Mouse (Mus musculus) Patski (cell line): ENCODE data around the gene Junb. TPM values are rescaled to one million over a fixed set of nuclear protein-coding genes. Genes with fewer than 3 reads are reported as not detected.

ENCODE experiments used
- ATAC-seq: fragments of 100-300 bp; one replicate; pipeline ENCODE4 v1.8.0; 2021
- CTCF ChIA-PET: fragments of 350-600 bp; sonication (Branson Sonifier 250); formaldehyde crosslinking; loops from one replicate; lab custom pipeline; 2022; ENCODE audit warnings: inconsistent platforms; lab: Charles Lee
- POLR2A ChIA-PET: fragments of 350-600 bp; sonication (Branson Sonifier 250); formaldehyde crosslinking; loops from one replicate; lab custom pipeline; 2022; ENCODE audit warnings: antibody characterized with exemption, inconsistent platforms; lab: Charles Lee
- DNase-seq: peaks from one replicate; pipeline ENCODE4 v3.0.0-alpha.2; 2011; ENCODE audit warnings: low read depth, low spot score
- H3K27me3 ChIP-seq: fragments of 371-371 bp; one replicate; pipeline ENCODE4 v1.5.1; 2021
- CTCF ChIP-seq: fragments of 100-300 bp; IDR thresholded peaks from one replicate; pipeline ENCODE4 v1.5.1; 2021
- in situ Hi-C: fragments of 300-500 bp; cut with MboI; formaldehyde crosslinking; loops from 3 replicates; pipeline ENCODE4 v1.11.1; 2018; ENCODE audit warnings: low pct_unique_long_range_greater_than_20kb, mixed read lengths
- polyA plus RNA-seq: library from polyadenylated mRNA; unstranded; gene quantifications from one replicate; pipeline ENCODE4 v1.2.3, GENCODE M21; 2021

The Junb gene
- polyA plus RNA-seq, 1 experiment from 2014 or later: 280 TPM

GRCm38 (mm10) chr8:84935489-84935888, 43.0 kb downstream of the Junb start:
- no peak for TF ChIP-seq CTCF
- POLR2A ChIA-PET: no interaction called here
- ATAC-seq: no peak
- in situ Hi-C loops: no loop called here
- DNase-seq: no peak
- H3K27me3 ChIP-seq: peaks cover 55% of the 10 kb centered on the region
- CTCF ChIA-PET: no interaction called here

- CTCF ChIA-PET: no interaction called here
Observed at GRCm38 (mm10) chr8:84934860-84935259, 43.7 kb downstream of the Junb start.

DNA sequence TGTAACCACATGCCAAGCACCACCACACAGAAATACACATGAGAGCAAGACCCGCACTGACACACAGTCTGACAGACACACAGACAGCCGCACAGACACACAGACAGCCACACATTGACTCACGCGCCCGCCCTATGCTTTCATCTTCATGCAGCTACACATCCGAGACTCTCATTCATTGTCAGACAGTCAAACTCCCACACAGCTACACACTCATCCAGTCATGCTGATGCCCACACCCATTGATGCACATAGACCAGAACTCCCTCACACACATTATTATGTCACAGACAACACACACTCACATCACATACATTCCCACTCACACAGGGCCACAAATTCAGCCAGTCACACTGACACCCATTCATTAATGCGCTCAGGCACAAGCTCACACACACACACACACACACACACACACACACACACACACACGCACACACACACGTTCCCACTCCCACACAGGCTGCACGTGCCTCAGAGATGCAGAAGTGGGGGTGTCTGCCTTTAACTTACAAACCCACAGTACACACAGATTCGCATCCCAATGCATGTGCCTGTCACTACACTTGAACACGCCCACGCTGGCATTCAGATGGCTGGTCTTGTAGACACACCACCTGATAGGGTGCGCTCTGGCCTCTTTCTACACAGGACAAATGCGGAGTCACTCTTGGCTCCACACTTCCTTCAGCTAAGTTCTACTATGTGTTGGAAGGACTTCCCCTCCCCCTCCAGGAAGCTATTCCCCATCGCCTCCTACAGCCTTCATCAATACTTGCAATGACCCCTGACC, 44.6 kb downstream of the Junb start:
- H3K27me3 ChIP-seq: peaks cover 58% of the 10 kb centered on the region
- TF ChIP-seq CTCF: no peak
- no peak for ATAC-seq
- POLR2A ChIA-PET: no interaction called here
- DNase-seq: no peak
- in situ Hi-C loops: loop anchor here (5.0 kb wide), 1 partner anchor 73 kb away; no protein-coding TSS in a partner anchor
- CTCF ChIA-PET: no interaction called here

More at GRCm38 (mm10) chr8:84934860-84935259, 43.7 kb downstream of the Junb start:
- in situ Hi-C loops: loop anchor here (5.0 kb wide), 1 partner anchor 72 kb away; no protein-coding TSS in a partner anchor
- DNase-seq: no peak
- POLR2A ChIA-PET: no interaction called here
- TF ChIP-seq CTCF: no peak
- no peak for ATAC-seq
- peaks cover 56% of the 10 kb centered on the region for H3K27me3 ChIP-seq

GRCm38 (mm10) chr8:84930582-84930981, 47.9 kb downstream of the Junb start:
- DNase-seq (no peak), ATAC-seq (no peak)
- peaks cover 44% of the 10 kb centered on the region for H3K27me3 ChIP-seq
- CTCF ChIA-PET: interaction anchor here (1.5 kb wide), 1 partner anchor 9 kb away, joined by 5 read pairs; no protein-coding TSS in a partner anchor
- TF ChIP-seq CTCF: no peak
- POLR2A ChIA-PET: no interaction called here
- in situ Hi-C loops: loop anchor here (5.0 kb wide), 1 partner anchor 77 kb away; no protein-coding TSS in a partner anchor

- CTCF ChIA-PET: interaction anchor here (1.0 to 2.1 kb wide), 5 partner anchors 13 to 61 kb away, joined by 3 to 7 read pairs (median 3); partner anchors contain the start of genes Gm49661, Prdx2 and Rnaseh2a
- H3K27me3 ChIP-seq: peaks cover 27% of the 10 kb centered on the region
- POLR2A ChIA-PET: no interaction called here
- in situ Hi-C loops: no loop called here
- DNase-seq (no peak), ATAC-seq (no peak)
- peak; percentile 84 for TF ChIP-seq CTCF
Observed at GRCm38 (mm10) chr8:84928456-84929306, 49.8 kb downstream of the Junb start.

DNA sequence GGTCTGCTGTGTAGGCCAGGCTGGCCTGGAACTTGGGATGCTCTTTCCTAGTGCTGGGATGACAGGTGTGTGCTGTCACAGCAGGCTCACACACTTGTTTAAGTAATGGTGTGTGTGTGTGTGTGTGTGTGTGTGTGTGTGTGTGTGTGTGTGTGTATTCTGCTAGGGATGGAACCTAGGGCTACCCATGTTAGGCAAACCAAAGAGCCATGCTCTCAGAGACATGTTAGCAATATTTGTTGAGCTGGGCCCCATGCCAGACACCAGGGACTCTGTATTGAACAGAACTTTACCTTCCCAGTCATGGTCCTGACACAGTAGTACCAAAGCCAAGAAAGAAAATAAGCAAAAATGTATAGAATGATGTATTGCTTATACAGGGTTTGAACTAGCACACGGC, 51.0 kb downstream of the Junb start:
- H3K27me3 ChIP-seq: peaks cover 24% of the 10 kb centered on the region
- CTCF ChIA-PET: interaction anchor here (1.0 to 2.1 kb wide), 4 partner anchors 18 to 62 kb away, joined by 3 to 7 read pairs (median 3); partner anchors contain the start of genes Gm49661, Prdx2 and Rnaseh2a

GRCm38 (mm10) chr8:84925557-84925956, 53.0 kb downstream of the Junb start:
- POLR2A ChIA-PET: no interaction called here
- peaks cover 14% of the 10 kb centered on the region for H3K27me3 ChIP-seq
- ATAC-seq: no peak
- DNase-seq: no peak
- TF ChIP-seq CTCF: no peak
- in situ Hi-C loops: no loop called here
- CTCF ChIA-PET: interaction anchor here (1.0 kb wide), 1 partner anchor 24 kb away, joined by 3 read pairs; no protein-coding TSS in a partner anchor

More for the DNA sequence above, 51.0 kb downstream of the Junb start:
- no peak for TF ChIP-seq CTCF
- no peak for ATAC-seq
- no peak for DNase-seq
- POLR2A ChIA-PET: interaction anchor here (0.6 kb wide), 1 partner anchor 1794 kb away, joined by 3 read pairs; no protein-coding TSS in a partner anchor
- in situ Hi-C loops: no loop called here

Other genes starting within 250 kb of the Junb start
- gene Nfix, start 178.4 kb downstream of the Junb start, polyA plus RNA-seq: 32.5 TPM
- 12.5 TPM for gene Dand5, start 155.9 kb downstream of the Junb start, polyA plus RNA-seq
- gene Gadd45gip1, start 147.2 kb downstream of the Junb start, polyA plus RNA-seq: 31.8 TPM
- gene Rad23a, start 138.1 kb downstream of the Junb start, polyA plus RNA-seq: 126 TPM
- gene Calr, start 131.8 kb downstream of the Junb start, polyA plus RNA-seq: 1,232 TPM
- 79.6 TPM for gene Farsa, start 121.7 kb downstream of the Junb start, polyA plus RNA-seq
- gene Syce2, start 106.6 kb downstream of the Junb start, polyA plus RNA-seq: 6.0 TPM
- gene Gcdh, start 84.8 kb downstream of the Junb start, polyA plus RNA-seq: 55.5 TPM
- 0.28 TPM for gene Klf1, start 76.8 kb downstream of the Junb start, polyA plus RNA-seq
- 25.9 TPM for gene Dnase2a, start 70.2 kb downstream of the Junb start, polyA plus RNA-seq
- gene Mast1, start 41.4 kb downstream of the Junb start, polyA plus RNA-seq: 0.60 TPM
- 0.22 TPM for gene Rtbdn, start 31.7 kb downstream of the Junb start, polyA plus RNA-seq
- gene Gm49661, start 9.3 kb downstream of the Junb start, polyA plus RNA-seq: 6.4 TPM
- gene Prdx2, start 9.1 kb downstream of the Junb start, polyA plus RNA-seq: 668 TPM
- 91.5 TPM for gene Rnaseh2a, start 9.0 kb downstream of the Junb start, polyA plus RNA-seq
- 33.0 TPM for gene Hook2, start 11.9 kb upstream of the Junb start, polyA plus RNA-seq
- 0.05 TPM for gene Best2, start 35.8 kb upstream of the Junb start, polyA plus RNA-seq
- 159 TPM for gene Asna1, start 46.6 kb upstream of the Junb start, polyA plus RNA-seq
- gene Trir, start 48.1 kb upstream of the Junb start, polyA plus RNA-seq: 152 TPM
- gene Tnpo2, start 58.2 kb upstream of the Junb start, polyA plus RNA-seq: 83.7 TPM
- gene Fbxw9, start 81.3 kb upstream of the Junb start, polyA plus RNA-seq: 32.7 TPM
- gene Gm5741, start 89.3 kb upstream of the Junb start, polyA plus RNA-seq: 0.21 TPM
- 57.6 TPM for gene Dhps, start 93.0 kb upstream of the Junb start, polyA plus RNA-seq
- gene Wdr83os, start 102.0 kb upstream of the Junb start, polyA plus RNA-seq: 104 TPM
- 30.4 TPM for gene Wdr83, start 102.6 kb upstream of the Junb start, polyA plus RNA-seq
- 45.5 TPM for gene Man2b1, start 104.6 kb upstream of the Junb start, polyA plus RNA-seq
- gene Zfp791, start 144.4 kb upstream of the Junb start, polyA plus RNA-seq: 2.2 TPM
- gene Cks1brt, start 173.2 kb upstream of the Junb start, polyA plus RNA-seq: 3.8 TPM
- not detected for gene Olfr371, start 247.3 kb upstream of the Junb start, polyA plus RNA-seq